Mouse (Mus musculus): ENCODE results near the gene Lcor. TPM values are rescaled to one million over a fixed set of nuclear protein-coding genes. Genes with fewer than 3 reads are reported as not detected.

Lcor gene
- total and polyA plus RNA-seq, 2 experiments from 2014 or later = 12.3 to 13.1 TPM

- DNase-seq (ENCODE audit: low spot score) = peak; percentile 53
Observed at GRCm38 (mm10) chr19:41442608-41442969, 39.8 kb upstream of the Lcor start.

GRCm38 (mm10) chr19:41444491-41444890 is 37.9 kb upstream of the Lcor start:
- H3K9ac ChIP-seq (replicated peaks; ENCODE audit: low read length) = no peak overlapping the region
- no peak for DNase-seq (ENCODE audit: low spot score)
- 72% methylated on average over 8 of the region's 8 CpGs for WGBS

More at GRCm38 (mm10) chr19:41442608-41442969, 39.8 kb upstream of the Lcor start:
- Histone ChIP-seq H3K9me3 (ENCODE audit: low read length) (no peaks in the 10 kb centered on the region), H3K36me3 (ENCODE audit: insufficient read depth, low read length) (no peaks in the 10 kb centered on the region), H3K4me3 (ENCODE audit: low read length) (peak overlapping the region; percentile 27), H3K4me1 (ENCODE audit: insufficient read depth, low read length) (no peaks in the 10 kb centered on the region), H3K27ac (no peak overlapping the region), H3K27me3 (ENCODE audit: insufficient read depth, low read length) (peaks cover 7% of the 10 kb centered on the region; the same call in 1 of the 2 replicates), H3K4me2 (ENCODE audit: low read depth, low read length) (peak overlapping the region; percentile 56), H3K9ac (replicated peaks; ENCODE audit: low read length) (no peak overlapping the region)
- no peak for ATAC-seq
- TF ChIP-seq CTCF (IDR thresholded peaks at IDR 0.05; ENCODE audit: low read depth) = peak; percentile 69
- 21% methylated on average over 6 of the region's 6 CpGs for WGBS

GRCm38 (mm10) chr19:41445013-41445610 is 37.3 kb upstream of the Lcor start:
- ATAC-seq (no peak), DNase-seq (ENCODE audit: low spot score) (no peak)
- 77% methylated on average over 10 of the region's 10 CpGs for WGBS
- Histone ChIP-seq H3K9me3 (ENCODE audit: low read length) (no peaks in the 10 kb centered on the region), H3K27ac (no peak overlapping the region), H3K4me2 (ENCODE audit: low read depth, low read length) (no peak overlapping the region), H3K4me1 (ENCODE audit: insufficient read depth, low read length) (no peaks in the 10 kb centered on the region), H3K27me3 (ENCODE audit: insufficient read depth, low read length) (peaks cover 7% of the 10 kb centered on the region; the same call in 1 of the 2 replicates), H3K4me3 (ENCODE audit: low read length) (no peak overlapping the region), H3K36me3 (ENCODE audit: insufficient read depth, low read length) (no peaks in the 10 kb centered on the region), H3K9ac (replicated peaks; ENCODE audit: low read length) (no peak overlapping the region)
- TF ChIP-seq CTCF (IDR thresholded peaks at IDR 0.05; ENCODE audit: low read depth) = no peak

More at GRCm38 (mm10) chr19:41444491-41444890, 37.9 kb upstream of the Lcor start:
- Histone ChIP-seq H3K4me2 (ENCODE audit: low read depth, low read length) (no peak overlapping the region), H3K9me3 (ENCODE audit: low read length) (no peaks in the 10 kb centered on the region), H3K4me1 (ENCODE audit: insufficient read depth, low read length) (no peaks in the 10 kb centered on the region), H3K36me3 (ENCODE audit: insufficient read depth, low read length) (no peaks in the 10 kb centered on the region), H3K27ac (no peak overlapping the region), H3K4me3 (ENCODE audit: low read length) (no peak overlapping the region), H3K27me3 (ENCODE audit: insufficient read depth, low read length) (peaks cover 7% of the 10 kb centered on the region; the same call in 1 of the 2 replicates)
- ATAC-seq = no peak
- no peak for TF ChIP-seq CTCF (IDR thresholded peaks at IDR 0.05; ENCODE audit: low read depth)

- Histone ChIP-seq H3K4me2 (ENCODE audit: low read depth, low read length) (no peak overlapping the region), H3K4me1 (ENCODE audit: insufficient read depth, low read length) (no peaks in the 10 kb centered on the region), H3K9ac (replicated peaks; ENCODE audit: low read length) (no peak overlapping the region), H3K27me3 (ENCODE audit: insufficient read depth, low read length) (peaks cover 7% of the 10 kb centered on the region; the same call in 1 of the 2 replicates), H3K9me3 (ENCODE audit: low read length) (no peaks in the 10 kb centered on the region), H3K36me3 (ENCODE audit: insufficient read depth, low read length) (no peaks in the 10 kb centered on the region), H3K4me3 (ENCODE audit: low read length) (no peak overlapping the region), H3K27ac (no peak overlapping the region)
- 74% methylated on average over 5 of the region's 5 CpGs for WGBS
- DNase-seq (ENCODE audit: low spot score) (no peak), ATAC-seq (no peak)
- TF ChIP-seq CTCF (IDR thresholded peaks at IDR 0.05; ENCODE audit: low read depth) = no peak
Observed at GRCm38 (mm10) chr19:41445723-41446122, 36.7 kb upstream of the Lcor start.

GRCm38 (mm10) chr19:41447166-41447565 is 35.3 kb upstream of the Lcor start:
- no peak for TF ChIP-seq CTCF (IDR thresholded peaks at IDR 0.05; ENCODE audit: low read depth)
- ATAC-seq = no peak
- no peak overlapping the region for H3K4me2 ChIP-seq (ENCODE audit: low read depth, low read length)
- H3K9me3 ChIP-seq (ENCODE audit: low read length) = no peaks in the 10 kb centered on the region
- WGBS = 74% methylated on average over 2 of the region's 2 CpGs
- no peak for DNase-seq (ENCODE audit: low spot score)
- H3K4me3 ChIP-seq (ENCODE audit: low read length) = no peak overlapping the region
- H3K36me3 ChIP-seq (ENCODE audit: insufficient read depth, low read length) = no peaks in the 10 kb centered on the region
- H3K27ac ChIP-seq = no peak overlapping the region
- H3K4me1 ChIP-seq (ENCODE audit: insufficient read depth, low read length) = no peaks in the 10 kb centered on the region
- no peak overlapping the region for H3K9ac ChIP-seq (replicated peaks; ENCODE audit: low read length)
- H3K27me3 ChIP-seq (ENCODE audit: insufficient read depth, low read length) = no peaks in the 10 kb centered on the region

- Histone ChIP-seq H3K9ac (replicated peaks; ENCODE audit: low read length) (no peak overlapping the region), H3K4me3 (ENCODE audit: low read length) (no peak overlapping the region), H3K36me3 (ENCODE audit: insufficient read depth, low read length) (no peaks in the 10 kb centered on the region), H3K27ac (no peak overlapping the region), H3K27me3 (ENCODE audit: insufficient read depth, low read length) (no peaks in the 10 kb centered on the region), H3K4me1 (ENCODE audit: insufficient read depth, low read length) (no peaks in the 10 kb centered on the region), H3K4me2 (ENCODE audit: low read depth, low read length) (no peak overlapping the region), H3K9me3 (ENCODE audit: low read length) (no peaks in the 10 kb centered on the region)
- no peak for DNase-seq (ENCODE audit: low spot score)
- no peak for ATAC-seq
- no peak for TF ChIP-seq CTCF (IDR thresholded peaks at IDR 0.05; ENCODE audit: low read depth)
- 84% methylated on average over 2 of the region's 2 CpGs for WGBS
Observed at GRCm38 (mm10) chr19:41447760-41448159, 34.7 kb upstream of the Lcor start.

GRCm38 (mm10) chr19:41449415-41450075 is 32.9 kb upstream of the Lcor start:
- no peak overlapping the region for H3K4me3 ChIP-seq (ENCODE audit: low read length)
- no peaks in the 10 kb centered on the region for H3K4me1 ChIP-seq (ENCODE audit: insufficient read depth, low read length)
- no peaks in the 10 kb centered on the region for H3K36me3 ChIP-seq (ENCODE audit: insufficient read depth, low read length)
- no peak overlapping the region for H3K9ac ChIP-seq (replicated peaks; ENCODE audit: low read length)
- DNase-seq (ENCODE audit: low spot score) = no peak
- no peak overlapping the region for H3K4me2 ChIP-seq (ENCODE audit: low read depth, low read length)
- H3K27ac ChIP-seq = no peak overlapping the region
- 70% methylated on average over 7 of the region's 7 CpGs for WGBS
- H3K9me3 ChIP-seq (ENCODE audit: low read length) = no peaks in the 10 kb centered on the region
- no peak for TF ChIP-seq CTCF (IDR thresholded peaks at IDR 0.05; ENCODE audit: low read depth)
- ATAC-seq = no peak
- no peaks in the 10 kb centered on the region for H3K27me3 ChIP-seq (ENCODE audit: insufficient read depth, low read length)
